Mouse (Mus musculus): Measurements from ENCODE around the gene Dapk3. TPM values are rescaled to one million over a fixed set of nuclear protein-coding genes. Genes with fewer than 3 reads are reported as not detected.

Gene Dapk3
- polyA plus RNA-seq, 1 experiment: 95.9 TPM

DNA sequence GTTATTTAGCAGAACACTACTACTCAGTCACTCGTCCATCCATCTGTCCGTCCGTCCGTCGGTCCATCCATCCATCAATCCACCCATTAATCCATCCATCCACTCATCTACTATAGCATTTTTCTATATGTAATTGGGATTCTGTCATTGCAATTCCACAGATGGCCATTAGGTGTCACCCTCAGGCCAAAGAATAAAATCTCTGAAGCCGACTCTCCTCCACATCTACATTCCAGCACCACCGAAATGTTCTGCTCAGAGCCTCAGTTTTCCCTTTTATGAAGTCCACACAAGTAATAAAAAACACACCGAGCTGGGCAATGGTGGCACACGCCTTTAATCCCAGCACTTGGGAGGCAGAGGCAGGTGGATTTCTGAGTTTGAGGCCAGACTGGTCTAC, 15.4 kb downstream of the Dapk3 start:
- peak; percentile 73 for DNase-seq
- peaks cover 16% of the 10 kb centered on the region for H3K4me1 ChIP-seq (replicated peaks; ENCODE audit: control insufficient read depth, insufficient read depth, low read length)
- H3K27ac ChIP-seq (ENCODE audit: control insufficient read depth, insufficient read depth, low read length): no peak overlapping the region
- H3K27me3 ChIP-seq (ENCODE audit: control insufficient read depth, insufficient read depth, low read length): no peaks in the 10 kb centered on the region
- no peak overlapping the region for H3K4me3 ChIP-seq (ENCODE audit: control insufficient read depth, insufficient read depth, low read length)
- WGBS: 2% methylated on average over 9 of the region's 9 CpGs
- no peaks in the 10 kb centered on the region for H3K36me3 ChIP-seq (ENCODE audit: control insufficient read depth, insufficient read depth, low read length)
- no peak for TF ChIP-seq CTCF (IDR thresholded peaks at IDR 0.05; ENCODE audit: borderline replicate concordance, control insufficient read depth, extremely low read depth, insufficient read depth, low read length, poor library complexity)
- TF ChIP-seq POLR2A (IDR thresholded peaks at IDR 0.05; ENCODE audit: control insufficient read depth, extremely low read depth, insufficient read depth, low read length, poor library complexity): no peak

DNA sequence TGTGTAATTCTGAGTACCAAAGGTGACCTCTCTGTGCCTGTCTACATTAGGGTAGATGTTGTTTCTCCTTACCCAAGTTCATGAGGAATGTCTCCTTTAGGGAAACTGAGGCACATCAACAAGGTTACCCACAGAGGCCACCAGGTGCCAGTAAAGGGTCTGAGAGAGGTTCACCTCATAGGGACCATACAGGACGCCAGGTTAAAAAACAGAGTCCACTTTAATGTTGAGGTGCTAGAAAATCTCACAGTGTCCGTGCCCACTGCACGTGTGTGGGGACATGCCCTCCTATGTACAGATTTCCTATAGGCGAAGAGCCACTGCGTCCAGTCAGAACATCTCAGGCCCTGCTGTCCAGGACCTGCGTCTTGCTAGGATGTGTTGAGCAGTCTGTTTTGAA, 16.2 kb downstream of the Dapk3 start:
- H3K27ac ChIP-seq (ENCODE audit: control insufficient read depth, insufficient read depth, low read length): no peak overlapping the region
- 91% methylated on average over 6 of the region's 6 CpGs for WGBS
- TF ChIP-seq POLR2A (IDR thresholded peaks at IDR 0.05; ENCODE audit: control insufficient read depth, extremely low read depth, insufficient read depth, low read length, poor library complexity): no peak
- TF ChIP-seq CTCF (IDR thresholded peaks at IDR 0.05; ENCODE audit: borderline replicate concordance, control insufficient read depth, extremely low read depth, insufficient read depth, low read length, poor library complexity): no peak
- H3K27me3 ChIP-seq (ENCODE audit: control insufficient read depth, insufficient read depth, low read length): no peaks in the 10 kb centered on the region
- no peak for DNase-seq
- no peak overlapping the region for H3K4me3 ChIP-seq (ENCODE audit: control insufficient read depth, insufficient read depth, low read length)
- H3K36me3 ChIP-seq (ENCODE audit: control insufficient read depth, insufficient read depth, low read length): no peaks in the 10 kb centered on the region
- H3K4me1 ChIP-seq (replicated peaks; ENCODE audit: control insufficient read depth, insufficient read depth, low read length): peaks cover 11% of the 10 kb centered on the region

DNA sequence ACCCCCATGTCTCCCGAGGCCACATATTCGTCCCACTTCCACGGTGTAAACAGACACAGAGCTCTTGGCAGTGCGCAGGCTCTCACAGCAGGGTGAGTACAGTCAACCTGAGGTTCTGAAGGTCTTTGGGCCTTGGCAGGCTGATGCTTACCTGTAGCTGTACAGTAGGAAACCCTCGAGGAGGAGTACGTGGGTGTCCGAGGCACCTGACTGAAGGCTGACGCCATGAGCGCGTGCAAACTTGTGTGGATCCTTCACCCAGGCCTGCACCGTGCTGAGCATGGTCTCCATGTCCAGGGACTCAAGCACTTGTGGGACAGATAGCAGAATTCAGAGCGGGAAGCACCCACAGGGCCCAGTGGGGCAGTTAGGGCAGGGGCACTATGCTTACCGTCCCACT, 17.3 kb downstream of the Dapk3 start:
- 90% methylated on average over 13 of the region's 13 CpGs for WGBS
- Histone ChIP-seq H3K27ac (ENCODE audit: control insufficient read depth, insufficient read depth, low read length) (no peak overlapping the region), H3K36me3 (ENCODE audit: control insufficient read depth, insufficient read depth, low read length) (no peaks in the 10 kb centered on the region), H3K4me1 (replicated peaks; ENCODE audit: control insufficient read depth, insufficient read depth, low read length) (0 out of 2 replicates have a peak, but pooled peaks cover under 1% of the 10 kb centered on the region), H3K4me3 (ENCODE audit: control insufficient read depth, insufficient read depth, low read length) (no peak overlapping the region), H3K27me3 (ENCODE audit: control insufficient read depth, insufficient read depth, low read length) (no peaks in the 10 kb centered on the region)
- DNase-seq: no peak
- TF ChIP-seq POLR2A (IDR thresholded peaks at IDR 0.05; ENCODE audit: control insufficient read depth, extremely low read depth, insufficient read depth, low read length, poor library complexity) (no peak), CTCF (IDR thresholded peaks at IDR 0.05; ENCODE audit: borderline replicate concordance, control insufficient read depth, extremely low read depth, insufficient read depth, low read length, poor library complexity) (no peak)

DNA sequence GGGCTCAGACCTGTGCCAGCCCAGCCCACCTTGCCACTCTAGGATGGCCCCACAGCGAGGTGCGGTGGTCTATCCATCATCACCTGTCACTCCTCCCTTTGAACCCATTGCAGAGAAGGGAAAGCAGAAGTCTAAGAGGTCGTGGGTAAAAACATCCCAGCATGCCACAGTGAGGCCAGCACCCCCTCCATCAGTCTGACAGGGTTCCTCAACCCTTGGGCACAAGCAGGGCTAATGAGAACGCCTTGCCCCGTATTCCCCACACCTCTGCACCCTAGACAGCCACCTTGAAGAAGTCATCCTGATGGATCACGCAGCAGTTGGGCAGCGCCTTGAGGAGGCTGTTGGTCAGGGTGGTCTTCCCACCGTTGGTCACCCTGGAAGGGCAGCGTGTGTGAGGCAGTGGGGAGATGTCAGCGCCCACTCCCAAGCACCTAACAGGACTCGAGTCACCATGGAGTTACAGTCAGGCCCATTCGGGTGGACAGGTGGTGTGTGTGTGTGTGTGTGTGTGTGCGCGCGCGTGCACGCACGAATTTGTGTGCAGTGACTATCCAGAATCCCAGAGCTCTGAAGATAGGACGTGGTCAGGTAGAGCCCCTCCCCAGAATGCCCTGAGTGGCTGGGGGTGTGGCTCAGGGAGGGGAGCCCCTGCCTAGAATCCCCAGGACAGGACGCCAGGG, 17.9 kb downstream of the Dapk3 start:
- no peak for DNase-seq
- WGBS: 84% methylated on average over 20 of the region's 20 CpGs
- Histone ChIP-seq H3K27me3 (ENCODE audit: control insufficient read depth, insufficient read depth, low read length) (no peaks in the 10 kb centered on the region), H3K36me3 (ENCODE audit: control insufficient read depth, insufficient read depth, low read length) (no peaks in the 10 kb centered on the region), H3K27ac (ENCODE audit: control insufficient read depth, insufficient read depth, low read length) (no peak overlapping the region), H3K4me3 (ENCODE audit: control insufficient read depth, insufficient read depth, low read length) (no peak overlapping the region), H3K4me1 (replicated peaks; ENCODE audit: control insufficient read depth, insufficient read depth, low read length) (no peaks in the 10 kb centered on the region)
- no peak for TF ChIP-seq POLR2A (IDR thresholded peaks at IDR 0.05; ENCODE audit: control insufficient read depth, extremely low read depth, insufficient read depth, low read length, poor library complexity)
- TF ChIP-seq CTCF (IDR thresholded peaks at IDR 0.05; ENCODE audit: borderline replicate concordance, control insufficient read depth, extremely low read depth, insufficient read depth, low read length, poor library complexity): no peak

DNA sequence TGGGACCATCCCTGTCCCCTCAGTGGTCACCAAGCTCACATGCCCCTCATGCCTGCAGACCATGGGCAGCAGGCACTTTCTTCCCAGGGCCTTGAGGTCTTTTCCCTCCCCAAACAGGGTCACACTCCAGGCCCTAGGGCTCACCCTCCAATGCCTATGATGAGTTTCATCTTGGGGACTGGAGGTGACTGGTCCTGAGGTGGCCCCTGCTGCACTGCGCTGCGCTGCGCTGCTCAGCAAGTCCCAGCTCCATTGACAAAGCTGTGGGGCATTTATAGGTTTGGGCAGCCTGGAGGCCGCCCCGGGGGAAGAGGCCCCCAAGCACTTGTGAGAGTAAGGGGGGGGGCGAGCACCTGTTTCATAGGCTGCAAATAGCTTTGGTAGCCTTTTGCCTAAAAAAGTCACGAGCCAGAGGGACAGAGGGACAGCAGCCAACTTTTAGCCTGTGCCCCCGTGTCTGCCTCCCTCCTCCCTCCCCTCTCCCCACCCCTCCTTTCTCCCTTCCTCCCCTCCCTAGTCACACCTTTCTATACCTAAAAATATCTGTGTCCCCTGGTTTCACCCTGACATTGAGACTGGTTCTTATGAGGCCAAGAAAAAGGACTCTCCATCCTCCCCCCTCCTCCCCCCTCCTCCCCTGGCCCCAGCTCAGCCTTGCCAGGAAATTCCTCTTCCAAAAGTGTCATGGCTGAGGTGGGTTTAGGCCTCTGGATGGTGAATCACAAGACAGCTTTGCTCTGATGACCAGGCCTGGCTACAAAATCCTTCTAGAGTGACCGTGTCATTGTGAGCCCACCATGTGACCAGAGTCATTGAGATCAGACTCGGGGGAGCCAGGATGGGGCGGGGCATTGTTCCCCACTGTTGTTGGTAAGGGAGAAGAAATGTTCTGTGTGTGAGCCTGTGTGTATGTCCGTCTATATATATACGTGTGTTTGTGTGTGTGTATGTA, 19.3 kb downstream of the Dapk3 start, which contains the start of gene Nmrk2:
Nmrk2 (minus strand) TSS at position 245 of the 952 bp plus-strand sequence.
- Histone ChIP-seq H3K36me3 (ENCODE audit: control insufficient read depth, insufficient read depth, low read length) (no peaks in the 10 kb centered on the region), H3K27ac (ENCODE audit: control insufficient read depth, insufficient read depth, low read length) (no peak within 1 kb of the TSS), H3K27me3 (ENCODE audit: control insufficient read depth, insufficient read depth, low read length) (no peaks in the 10 kb centered on the region), H3K4me3 (ENCODE audit: control insufficient read depth, insufficient read depth, low read length) (no peak within 1 kb of the TSS), H3K4me1 (replicated peaks; ENCODE audit: control insufficient read depth, insufficient read depth, low read length) (no peaks in the 10 kb centered on the region)
- WGBS: 84% methylated on average over 13 of the region's 13 CpGs
- TF ChIP-seq CTCF (IDR thresholded peaks at IDR 0.05; ENCODE audit: borderline replicate concordance, control insufficient read depth, extremely low read depth, insufficient read depth, low read length, poor library complexity) (no peak), POLR2A (IDR thresholded peaks at IDR 0.05; ENCODE audit: control insufficient read depth, extremely low read depth, insufficient read depth, low read length, poor library complexity) (no peak)
- no peak for DNase-seq

DNA sequence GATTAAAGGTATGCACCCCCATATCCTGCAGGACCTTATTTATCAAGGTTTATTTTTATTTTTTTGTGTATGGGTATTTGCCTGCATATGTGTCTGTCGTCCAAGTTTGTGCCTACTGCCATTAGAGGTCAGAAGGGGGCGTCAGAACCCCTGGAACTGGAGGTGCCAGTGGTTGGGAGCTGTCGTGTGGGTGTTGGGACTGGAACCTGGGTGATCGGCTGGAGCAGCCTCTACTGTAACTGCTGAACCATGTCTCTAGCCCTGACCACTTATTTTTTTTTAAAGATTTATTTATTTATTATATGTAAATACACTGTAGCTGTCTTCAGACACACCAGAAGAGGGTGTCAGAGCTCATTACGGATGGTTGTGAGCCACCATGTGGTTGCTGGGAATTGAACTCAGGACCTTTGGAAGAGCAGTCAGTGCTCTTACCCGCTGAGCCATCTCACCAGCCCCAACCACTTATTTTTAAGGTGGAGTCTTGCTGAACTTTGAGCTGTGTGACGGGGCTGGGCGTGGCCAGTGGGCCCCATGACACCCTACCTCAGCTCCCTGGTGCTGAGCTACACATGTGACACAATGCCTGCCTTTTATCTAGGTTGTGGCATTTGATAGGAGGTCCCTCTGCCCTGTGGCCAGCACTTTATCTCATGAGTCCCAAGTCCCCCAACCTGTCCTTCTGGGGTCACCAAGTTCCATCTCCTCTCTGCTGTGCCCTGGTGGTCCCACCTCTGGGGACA, 20.3 kb downstream of the Dapk3 start:
- TF ChIP-seq CTCF (IDR thresholded peaks at IDR 0.05; ENCODE audit: borderline replicate concordance, control insufficient read depth, extremely low read depth, insufficient read depth, low read length, poor library complexity) (no peak), POLR2A (IDR thresholded peaks at IDR 0.05; ENCODE audit: control insufficient read depth, extremely low read depth, insufficient read depth, low read length, poor library complexity) (no peak)
- Histone ChIP-seq H3K36me3 (ENCODE audit: control insufficient read depth, insufficient read depth, low read length) (no peaks in the 10 kb centered on the region), H3K4me3 (ENCODE audit: control insufficient read depth, insufficient read depth, low read length) (no peak overlapping the region), H3K4me1 (replicated peaks; ENCODE audit: control insufficient read depth, insufficient read depth, low read length) (no peaks in the 10 kb centered on the region), H3K27ac (ENCODE audit: control insufficient read depth, insufficient read depth, low read length) (no peak overlapping the region), H3K27me3 (ENCODE audit: control insufficient read depth, insufficient read depth, low read length) (no peaks in the 10 kb centered on the region)
- 84% methylated on average over 8 of the region's 8 CpGs for WGBS
- DNase-seq: no peak

Measured in thymus, adult 2 months (tissue).